Mouse (Mus musculus) MEL-GATA-1-ER (cell line): Measurements from ENCODE around the gene Ly6g6e.
A peak's percentile ranks its signal among the peaks of the same experiment; 100 is the strongest.

Source experiments
- DNase-seq: peaks from one replicate; pipeline ENCODE4 v3.0.0-alpha.2; 2012; ENCODE audit warnings: low read depth; ENCODE audit errors: extremely low read depth

The Ly6g6e gene

DNA sequence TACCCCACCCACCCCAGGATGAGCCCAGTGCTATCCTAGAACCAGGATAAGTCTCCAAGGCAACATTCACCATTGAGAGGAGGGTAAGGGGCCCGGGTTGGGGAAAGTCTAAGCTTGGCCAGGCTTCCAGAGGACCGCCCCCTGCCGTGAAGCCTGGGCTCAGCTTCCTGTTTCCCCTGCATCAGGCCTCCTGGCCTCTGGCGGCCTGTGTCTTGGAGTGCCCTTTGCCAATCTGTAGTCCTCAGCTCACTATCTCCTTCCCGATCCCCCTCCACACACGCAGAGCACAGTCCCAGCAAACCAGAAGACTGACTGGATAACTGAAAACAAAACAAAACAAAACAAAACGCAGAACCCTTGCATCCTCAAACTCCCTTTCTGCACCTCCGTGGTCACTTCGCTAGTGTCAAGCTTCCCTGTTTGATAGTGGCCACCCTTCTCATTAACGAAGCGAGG is 27.1 kb upstream of the Ly6g6e start, which contains the start of gene Clic1:
Gene Clic1, plus strand, starts transcription at position 406 of the 456 bp plus-strand sequence.
- DNase-seq: peak; percentile 77

DNA sequence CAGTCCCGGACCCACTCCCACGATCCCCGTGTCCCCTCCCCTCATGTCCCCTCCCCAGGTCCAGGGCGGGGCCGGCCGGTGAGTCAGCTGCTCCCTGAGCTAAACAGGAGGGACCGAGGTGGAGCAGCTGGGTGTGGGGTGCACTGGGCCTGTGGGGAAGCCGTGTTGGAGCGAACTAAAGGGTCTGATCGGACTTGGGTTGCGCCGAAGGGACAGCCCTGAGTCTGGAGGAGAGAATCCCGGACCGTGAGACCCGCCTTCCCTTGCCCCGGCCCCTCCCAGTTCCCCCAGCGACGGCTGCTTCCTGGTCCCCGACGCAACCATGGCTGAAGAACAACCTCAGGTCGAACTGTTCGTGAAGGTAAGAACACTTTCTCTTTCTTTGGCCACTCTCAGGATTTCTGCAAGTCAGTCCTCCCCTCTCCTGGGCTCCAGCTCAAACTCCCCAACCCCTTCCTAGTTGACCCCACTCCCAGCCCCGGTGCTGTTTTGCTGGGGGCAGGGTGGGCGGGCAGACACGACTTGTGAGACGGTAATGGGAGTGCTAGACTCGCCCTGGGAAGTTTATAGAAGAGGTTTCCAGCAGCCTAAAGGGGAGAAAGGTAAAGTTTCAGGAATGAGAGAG is 26.5 kb upstream of the Ly6g6e start:
- DNase-seq: no peak

DNA sequence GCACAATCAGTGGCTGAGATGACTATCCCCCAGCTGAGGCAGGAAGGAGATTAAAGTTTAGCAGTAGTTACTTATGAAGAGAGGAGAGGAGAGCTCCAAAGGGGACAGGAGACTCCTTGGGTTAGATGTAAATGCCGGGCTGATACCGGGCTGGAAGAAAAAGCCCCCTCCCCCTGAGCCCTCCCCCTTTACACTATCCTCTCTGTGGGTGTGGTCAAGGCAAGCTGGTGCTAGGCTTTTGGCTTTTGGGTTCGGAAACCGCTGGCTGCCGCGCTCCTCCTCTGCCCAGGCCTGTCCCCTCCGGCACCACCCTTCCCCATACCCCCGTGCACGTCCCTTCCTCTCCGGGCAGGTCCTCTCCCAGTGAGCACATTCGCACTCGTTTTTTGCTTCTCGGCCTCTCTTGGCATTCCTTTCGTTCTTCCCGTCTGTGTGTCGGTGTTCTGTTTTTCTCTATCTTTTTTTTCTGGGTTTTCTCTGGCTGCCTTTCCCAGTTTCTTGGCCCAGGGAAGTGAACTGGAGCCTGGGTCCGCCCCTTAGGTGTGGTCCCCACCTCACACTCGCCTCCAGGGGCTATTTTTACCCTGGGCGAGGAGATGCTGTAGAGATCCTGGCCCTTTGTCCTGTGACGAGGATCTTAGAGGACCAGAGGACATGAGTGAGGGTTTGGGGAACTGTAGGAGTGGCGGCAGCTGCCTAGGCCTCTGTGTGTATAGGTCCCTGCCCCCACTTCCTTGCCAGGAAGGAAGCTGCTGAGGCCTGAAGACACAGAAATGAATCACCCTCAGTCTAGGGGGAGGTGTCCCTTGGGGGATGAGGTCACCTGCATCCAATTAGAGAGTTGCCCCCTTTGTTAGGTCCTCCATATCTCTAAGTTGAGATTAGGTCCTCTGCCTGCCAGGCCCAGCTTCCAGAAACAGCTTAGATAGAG is 25.3 kb upstream of the Ly6g6e start:
- peak; percentile 97 for DNase-seq

DNA sequence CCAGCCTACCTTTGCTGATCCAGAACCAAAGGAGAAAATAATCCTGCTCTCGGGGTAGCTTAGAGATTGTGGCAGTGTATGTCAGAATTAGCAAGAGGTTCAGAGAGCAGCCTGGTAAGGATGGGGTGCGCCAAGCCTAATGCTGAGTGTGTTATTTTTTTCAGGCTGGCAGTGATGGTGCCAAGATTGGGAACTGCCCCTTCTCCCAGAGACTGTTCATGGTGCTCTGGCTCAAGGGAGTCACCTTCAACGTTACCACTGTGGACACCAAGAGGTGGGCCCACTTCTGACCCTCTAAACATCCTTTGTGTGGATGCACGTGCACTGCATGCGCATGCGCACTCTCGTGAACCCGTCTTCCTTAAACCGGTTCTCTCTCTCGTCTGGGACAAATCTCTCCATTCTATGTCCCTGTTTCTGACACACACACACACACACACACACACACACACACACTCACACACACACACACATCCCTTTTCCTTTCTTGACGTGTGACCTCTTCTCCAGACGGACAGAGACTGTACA is 24.4 kb upstream of the Ly6g6e start:
- DNase-seq: no peak

DNA sequence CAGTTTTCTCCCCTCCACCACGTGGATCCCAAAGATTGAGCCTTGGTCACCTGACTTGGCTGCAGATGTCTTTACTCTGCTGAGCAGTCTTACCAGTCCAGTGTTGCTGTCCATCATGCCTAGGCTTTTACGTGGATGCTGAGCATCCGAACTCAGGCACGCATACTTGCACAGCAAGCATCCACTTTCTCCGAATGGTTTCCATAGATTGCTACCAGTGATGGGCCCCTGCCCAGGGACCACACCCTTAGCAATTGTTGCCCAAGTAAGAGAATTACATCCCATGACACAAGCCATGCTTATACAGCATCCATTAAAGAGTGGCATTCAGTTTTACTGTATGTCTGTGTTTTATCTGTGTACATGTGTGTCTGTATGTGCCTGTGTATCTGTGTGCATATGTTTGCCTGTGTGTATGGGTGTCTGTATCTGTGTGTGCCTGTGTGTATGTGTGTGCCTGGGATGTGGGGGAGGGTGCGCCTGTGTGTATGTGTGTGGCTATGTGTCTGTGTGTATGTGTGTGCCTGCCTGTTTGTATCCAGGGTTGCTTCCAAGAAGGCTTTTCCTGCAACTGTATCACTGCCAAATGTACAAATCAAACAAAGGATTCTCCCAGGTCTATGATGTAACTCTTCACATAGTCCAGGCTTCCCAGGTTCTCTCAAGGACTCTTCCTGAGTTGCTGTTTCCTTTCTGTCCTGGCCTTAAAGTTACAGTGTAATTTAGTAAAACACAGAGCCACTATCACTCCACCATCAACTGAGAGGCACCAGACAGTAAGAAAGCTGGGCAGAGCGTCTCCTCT is 20.8 kb upstream of the Ly6g6e start:
- no peak for DNase-seq

DNA sequence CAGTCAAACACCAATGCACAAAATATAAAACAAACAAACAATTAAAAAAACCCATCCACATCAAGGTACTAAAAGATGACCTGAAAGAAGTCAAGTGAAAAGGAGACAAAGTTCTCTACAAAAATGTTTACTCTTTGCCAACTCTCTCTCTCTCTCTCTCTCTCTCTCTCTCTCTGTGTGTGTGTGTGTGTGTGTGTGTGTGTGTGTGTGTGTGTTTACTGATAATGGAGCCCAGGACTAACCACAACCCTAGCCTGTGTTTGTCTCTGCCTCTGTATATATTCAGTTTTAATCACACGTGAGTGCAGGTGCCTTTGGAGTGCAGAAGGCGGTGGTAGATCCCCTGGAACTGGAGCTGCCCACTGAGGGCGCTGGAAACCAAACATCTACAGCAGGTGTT is 19.6 kb upstream of the Ly6g6e start:
- DNase-seq: no peak

DNA sequence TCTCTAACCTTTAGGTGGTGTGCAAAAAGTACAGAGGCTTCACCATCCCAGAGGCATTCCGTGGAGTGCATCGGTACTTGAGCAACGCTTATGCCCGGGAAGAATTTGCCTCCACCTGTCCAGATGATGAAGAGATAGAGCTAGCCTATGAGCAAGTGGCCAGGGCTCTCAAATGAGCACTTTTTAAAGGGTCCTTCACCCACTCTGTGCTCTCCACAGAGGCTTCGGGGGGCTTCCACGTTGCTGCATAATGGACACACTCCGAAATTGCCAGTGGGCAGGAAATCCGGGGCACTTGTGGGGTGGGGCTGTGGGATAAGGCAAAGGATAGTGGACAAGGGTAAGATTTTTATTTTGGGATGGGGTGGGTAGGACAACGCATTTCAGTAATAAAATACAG is 18.4 kb upstream of the Ly6g6e start:
- DNase-seq: no peak

DNA sequence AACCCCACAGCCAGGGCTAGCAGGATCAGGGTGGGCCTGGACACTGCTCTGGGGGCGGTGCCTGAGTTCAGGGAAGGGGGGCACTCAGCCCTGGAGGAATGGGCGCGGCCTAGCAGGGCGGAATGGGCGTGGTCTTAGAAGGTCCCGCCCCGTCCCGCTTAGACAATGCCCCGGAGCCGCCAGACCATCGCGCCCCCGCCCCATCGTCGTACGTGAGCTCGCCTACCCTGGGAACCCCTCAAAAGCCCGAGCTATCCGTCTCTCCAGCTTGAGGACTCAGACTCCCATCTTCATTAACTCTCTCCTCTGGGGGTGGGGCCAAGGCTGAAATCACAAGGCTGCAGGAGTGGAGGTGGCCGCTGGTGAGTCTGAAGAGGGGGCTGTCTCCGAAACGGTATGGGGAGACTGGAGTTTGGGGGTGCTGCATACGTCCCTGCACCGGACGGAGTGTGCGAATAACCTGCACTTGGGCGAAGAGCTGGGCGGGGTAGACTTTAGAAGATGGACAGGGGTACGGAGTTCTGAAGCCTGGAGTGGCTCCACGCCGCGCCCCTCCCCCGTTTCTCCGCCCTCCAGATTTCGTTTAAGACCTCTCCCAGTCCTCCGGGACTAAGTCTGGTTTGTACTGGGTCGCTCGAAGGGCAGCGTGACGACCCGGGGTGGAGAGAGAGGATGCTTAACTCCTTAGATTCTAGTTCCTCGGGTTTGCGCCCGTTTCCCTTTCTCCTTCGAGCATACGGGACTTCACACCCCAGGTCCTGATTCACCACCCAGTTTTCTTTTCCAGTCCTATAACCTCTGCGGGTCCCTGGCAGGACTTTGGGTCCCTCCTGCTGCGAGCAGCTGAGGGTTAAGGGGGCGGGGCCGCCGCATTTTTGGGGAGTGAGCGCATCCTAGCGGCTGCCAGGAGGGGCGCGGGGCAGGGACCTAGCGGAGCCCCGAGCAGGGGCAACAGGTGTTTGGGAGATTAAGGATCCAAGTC is 17.5 kb upstream of the Ly6g6e start, which contains the start of gene Ddah2:
Gene Ddah2, plus strand, starts transcription at position 125 of the 982 bp plus-strand sequence.
- no peak for DNase-seq

DNA sequence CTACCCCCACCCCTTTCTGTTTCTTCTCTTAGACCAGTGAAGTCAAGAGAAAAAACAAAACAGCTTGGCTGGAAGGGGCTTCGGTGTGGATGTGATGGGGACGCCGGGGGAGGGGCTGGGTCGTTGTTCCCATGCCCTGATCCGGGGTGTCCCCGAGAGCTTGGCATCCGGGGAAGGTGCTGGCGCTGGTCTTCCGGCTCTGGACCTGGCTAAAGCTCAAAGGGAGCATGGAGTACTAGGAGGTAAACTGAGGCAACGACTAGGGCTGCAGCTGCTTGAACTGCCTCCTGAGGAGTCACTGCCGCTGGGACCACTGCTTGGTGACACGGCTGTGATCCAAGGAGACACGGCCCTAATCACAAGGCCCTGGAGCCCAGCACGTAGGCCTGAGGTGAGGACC is 16.6 kb upstream of the Ly6g6e start:
- DNase-seq: no peak

DNA sequence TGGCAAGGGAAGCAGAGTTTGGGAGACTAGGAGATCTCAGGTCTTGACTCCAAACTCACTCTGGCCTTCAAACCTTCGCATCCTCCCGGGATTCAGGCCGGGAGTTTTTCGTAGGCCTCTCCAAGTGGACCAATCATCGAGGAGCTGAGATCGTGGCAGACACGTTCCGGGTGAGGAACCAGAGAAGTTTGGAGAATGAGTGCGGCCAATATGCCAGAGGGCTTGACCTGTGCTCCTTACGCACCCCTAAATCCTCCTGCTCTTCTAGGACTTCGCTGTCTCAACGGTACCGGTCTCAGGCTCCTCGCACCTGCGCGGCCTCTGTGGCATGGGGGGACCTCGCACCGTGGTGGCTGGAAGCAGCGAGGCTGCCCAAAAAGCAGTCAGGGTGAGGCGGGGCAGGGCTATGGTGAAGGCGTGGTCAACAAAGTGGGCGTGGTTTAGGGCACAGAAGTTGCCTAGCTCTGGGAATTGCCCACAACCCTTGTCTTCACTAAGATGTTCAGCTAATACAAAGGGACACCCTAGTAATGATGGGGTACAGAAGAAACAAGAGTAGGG is 15.9 kb upstream of the Ly6g6e start:
- no peak for DNase-seq

DNA sequence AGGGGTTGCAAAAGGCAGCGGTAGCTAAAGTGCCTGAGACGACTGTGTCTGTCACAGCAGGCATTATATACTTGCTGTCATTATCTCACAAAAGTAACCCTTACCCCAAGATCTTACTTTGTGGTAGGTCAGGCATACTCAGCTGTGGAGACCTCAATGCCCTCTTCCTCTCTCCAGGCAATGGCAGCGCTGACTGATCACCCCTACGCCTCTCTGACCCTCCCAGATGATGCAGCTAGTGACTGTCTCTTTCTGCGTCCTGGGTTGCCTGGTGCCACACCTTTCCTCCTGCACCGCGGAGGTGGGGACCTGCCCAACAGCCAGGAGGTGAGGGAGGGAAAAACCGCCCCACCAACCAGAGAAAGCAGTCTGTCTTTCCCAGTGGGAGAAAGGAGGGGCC is 15.4 kb upstream of the Ly6g6e start:
- DNase-seq: no peak

DNA sequence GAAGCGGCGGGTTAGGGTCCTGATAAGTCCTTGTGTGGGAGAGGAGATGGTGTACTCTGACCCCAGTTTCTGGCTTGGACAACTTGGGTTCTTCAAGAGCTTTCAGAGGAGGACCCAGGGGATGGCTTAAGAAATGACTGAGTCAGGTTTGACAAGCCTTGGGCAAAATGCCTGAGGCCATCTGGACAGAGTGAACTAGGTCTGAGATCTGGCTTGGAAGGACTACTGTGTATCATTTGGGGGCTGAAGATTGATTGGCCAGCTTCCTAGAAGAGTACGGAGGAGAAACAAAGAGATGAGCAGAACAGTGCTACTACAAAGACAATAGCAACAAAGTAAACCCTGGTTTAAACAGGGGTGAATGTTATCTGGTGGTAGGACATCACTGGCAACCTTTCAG is 13.2 kb upstream of the Ly6g6e start:
- DNase-seq: no peak

DNA sequence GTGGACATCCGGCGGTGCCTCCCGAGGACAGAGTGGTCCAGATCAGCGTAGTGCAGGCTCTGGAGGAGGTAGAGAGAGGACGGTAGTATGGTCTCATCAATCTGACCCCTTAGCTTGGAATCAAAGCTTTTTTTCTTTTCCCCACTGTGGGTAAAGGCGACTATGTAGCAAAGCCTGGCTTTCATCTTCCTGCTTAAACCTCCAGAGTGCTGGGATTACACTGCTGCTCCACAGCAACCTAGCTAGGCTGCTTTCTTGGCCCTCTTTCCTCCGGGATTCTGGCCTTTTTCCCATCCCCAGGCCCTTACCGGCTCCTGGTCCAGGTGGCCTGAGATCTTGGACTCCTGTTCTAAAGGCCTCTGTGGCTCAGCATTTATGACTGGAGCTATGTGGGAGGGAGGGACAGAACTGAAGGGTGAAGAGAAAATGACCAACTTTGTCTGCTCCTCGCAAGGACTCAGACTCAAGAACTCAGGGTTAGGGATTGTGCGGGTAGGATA is 12.3 kb upstream of the Ly6g6e start:
- no peak for DNase-seq

DNA sequence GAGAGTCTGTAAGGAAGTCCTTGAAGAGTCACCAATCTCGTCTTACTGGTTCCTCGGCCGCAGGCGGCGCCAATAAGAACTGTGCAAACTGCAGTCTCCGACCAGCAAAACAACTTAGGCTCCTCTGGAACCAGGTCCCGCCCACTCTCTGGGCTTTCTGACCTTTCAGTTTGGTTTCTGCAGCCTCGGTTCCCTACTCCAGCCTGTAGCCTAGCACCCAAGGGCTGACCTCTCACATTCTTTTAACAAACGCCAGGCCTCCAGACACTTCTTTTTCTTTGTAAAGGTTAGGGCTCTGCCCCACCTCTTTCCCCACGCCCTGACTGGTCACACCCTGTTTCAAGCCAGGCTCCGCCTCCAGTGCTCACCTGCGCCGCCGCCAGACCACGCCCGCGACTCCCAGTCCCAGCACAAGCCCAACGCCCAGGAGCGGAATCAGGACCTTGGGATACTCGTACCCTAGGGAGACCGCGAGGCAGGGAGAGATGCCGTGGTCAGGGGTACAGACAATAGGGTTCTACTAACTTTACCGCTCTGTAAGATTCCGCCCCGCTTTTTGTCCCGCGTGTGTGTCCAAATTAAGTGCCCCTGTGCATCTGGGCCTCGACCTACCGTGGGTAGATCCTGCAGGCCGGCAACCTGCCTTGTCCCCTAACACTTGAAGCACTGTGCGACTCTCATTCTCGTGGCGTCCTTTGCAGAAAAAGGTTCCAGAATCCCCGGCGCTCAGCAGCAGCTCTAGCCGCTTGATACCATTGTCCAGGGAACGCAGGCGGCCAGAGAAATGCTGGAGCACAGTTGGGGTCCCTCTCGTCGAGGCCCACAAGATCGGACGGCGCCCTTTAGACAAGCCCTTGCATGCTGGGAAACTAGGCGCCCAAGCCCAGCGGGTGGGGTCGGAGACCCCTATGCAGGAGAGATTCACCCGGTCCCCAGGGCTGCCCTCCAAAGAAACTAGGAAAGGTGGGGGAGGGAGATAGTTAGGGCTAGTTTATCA is 11.5 kb upstream of the Ly6g6e start, which contains the start of gene Ly6g6c:
Gene Ly6g6c, plus strand, starts transcription at position 438 of the 997 bp plus-strand sequence.
- no peak for DNase-seq

DNA sequence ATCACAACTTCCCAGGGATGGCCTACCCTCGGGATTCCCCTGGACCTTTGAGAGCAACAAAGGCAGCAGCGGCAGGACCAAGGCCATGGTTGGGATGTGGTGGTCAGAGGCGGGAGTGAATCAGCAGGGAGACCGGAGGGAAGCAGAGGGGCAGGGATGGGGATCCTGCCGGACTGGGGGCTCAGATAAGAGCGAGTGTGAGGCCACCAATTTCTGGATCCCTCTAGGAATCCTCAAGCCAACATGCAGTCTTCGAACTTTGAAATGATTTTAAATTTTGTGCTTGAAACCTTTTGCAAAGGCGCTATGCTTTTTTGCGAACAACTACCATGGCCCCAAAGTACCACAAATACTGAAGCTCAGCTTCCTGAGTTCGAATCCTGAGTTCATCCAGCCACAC is 10.6 kb upstream of the Ly6g6e start, which contains the start of gene Mpig6b:
Gene Mpig6b, minus strand, starts transcription at position 101 of the 400 bp plus-strand sequence.
- DNase-seq: no peak

DNA sequence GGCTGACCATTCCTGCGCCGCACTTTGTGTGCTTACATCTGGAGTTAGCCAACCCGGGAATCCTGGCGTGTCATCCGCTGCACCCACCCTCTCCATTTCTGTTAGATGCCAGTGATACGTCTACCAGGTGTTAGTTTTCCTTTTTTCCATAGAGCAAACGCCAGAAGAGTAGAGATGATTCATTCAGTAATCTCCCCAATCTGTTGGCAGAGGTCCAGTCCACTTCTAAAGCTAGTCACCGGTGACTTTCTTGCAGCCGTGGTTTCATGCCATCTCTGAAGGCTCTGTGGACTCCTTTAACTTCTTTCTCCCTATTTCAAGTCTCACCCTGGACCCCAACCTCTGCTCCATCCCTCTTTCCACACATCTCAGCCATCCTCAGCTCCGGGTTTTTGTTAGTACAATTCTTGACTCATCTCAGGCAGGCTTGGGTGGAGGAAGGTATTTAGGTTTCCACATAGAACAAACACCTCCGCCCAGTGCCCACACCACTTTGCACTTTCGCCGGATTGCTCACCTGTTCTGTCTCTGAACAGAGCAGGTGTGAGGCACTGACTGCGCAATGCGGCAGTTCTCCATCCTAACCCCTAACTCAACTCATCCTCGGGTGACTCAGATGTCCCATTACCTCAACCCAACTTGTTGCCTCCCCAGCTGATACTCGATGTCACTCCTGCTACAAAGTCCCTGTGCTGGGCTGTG is 8.3 kb upstream of the Ly6g6e start:
- DNase-seq: no peak

DNA sequence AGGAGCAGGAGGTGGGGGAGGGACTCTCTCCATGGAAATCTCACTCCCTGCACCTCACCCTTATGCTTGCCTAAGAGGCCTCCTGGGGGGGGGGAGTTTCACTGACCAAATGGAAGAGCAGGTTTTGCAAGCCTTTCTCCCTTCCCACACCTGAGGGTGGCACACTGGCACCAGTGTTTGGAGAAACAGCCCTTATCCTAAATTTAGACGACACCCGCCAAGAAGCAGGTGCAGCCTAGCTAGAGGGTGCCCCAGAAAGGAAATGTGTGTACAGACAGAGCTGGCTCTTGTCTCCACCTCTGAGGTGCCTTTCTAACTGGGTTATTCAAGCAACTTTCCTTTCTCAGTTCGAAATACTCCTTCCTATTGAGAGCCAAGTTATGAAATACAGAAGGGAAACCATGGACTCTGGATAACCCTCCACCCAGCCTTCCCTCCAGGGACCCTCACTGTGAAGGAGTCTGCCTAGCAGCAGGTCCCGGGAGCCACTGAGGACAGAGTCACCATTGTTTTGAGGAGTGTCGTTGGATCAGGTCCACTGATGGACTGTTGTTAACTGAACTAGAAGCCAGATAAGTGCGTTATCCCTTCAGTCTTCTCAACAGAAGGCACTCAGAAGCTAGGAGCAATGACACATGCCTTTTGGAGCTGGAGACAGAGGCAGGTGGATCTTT is 6.0 kb upstream of the Ly6g6e start:
- no peak for DNase-seq
